Mouse (Mus musculus) ovary, adult 18-20 months (tissue): Measurements from ENCODE around the gene Pappa2.

Experiments used
- DNase-seq: peaks from one replicate; pipeline ENCODE4 v3.0.0; 2022; ENCODE audit warnings: low spot score, mixed read lengths

The Pappa2 gene

DNA sequence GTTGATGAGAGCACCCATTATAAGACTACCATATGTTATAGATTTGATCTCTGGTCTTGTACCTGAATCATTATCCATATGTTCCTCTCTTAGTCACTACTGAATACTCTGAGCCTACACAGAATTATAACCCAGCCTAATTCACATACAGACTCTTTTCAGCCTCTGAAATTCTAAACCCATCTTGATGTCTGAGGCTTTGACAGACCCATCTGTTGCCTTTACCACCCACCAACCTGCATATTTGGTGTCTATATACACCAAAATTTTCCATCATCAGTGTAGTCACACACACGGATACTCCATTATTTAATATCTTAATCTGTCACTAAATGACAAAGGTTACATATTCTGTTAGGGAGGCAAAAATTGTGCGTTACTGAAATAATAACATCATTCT lies 69.6 kb downstream of the Pappa2 start:
- DNase-seq, result no peak

DNA sequence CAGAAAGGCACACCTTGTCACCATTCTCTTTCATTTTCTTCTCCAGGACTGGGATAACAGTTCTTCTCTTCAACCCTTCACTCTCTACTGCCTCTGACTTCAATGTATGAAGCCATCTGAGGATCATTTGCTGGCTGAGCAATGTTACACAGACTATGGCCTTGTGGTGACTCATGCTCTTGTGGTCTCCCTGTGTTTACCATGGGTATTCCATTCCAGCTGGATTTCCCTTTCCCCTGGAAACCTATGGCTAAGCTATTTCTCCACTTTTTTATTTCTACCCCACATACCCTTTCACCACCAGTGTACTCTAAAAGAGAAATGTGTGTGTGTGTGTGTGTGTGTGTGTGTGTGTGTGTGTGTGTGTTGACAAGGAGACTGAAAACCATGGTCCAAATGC lies 83.0 kb downstream of the Pappa2 start:
- DNase-seq, result no peak

DNA sequence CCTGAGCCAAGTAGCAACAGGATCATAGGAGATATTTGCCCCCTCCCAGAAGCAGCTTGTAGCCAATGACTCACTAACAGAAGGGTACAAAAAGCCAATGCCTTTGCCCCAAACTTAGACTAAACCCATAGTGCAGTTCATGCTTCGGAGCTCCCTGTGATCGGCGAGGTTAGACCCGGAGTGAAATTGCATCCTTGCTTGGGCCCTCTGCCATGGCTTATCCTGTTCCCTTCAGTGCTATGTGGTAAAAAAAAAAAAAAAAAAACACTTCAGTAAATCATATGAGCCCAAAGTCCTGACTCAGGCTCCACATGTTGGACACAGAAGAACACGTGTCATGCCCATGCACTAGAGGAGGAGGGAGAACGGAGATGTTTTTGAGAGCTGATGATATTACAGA lies 85.8 kb downstream of the Pappa2 start:
- no peak for DNase-seq

DNA sequence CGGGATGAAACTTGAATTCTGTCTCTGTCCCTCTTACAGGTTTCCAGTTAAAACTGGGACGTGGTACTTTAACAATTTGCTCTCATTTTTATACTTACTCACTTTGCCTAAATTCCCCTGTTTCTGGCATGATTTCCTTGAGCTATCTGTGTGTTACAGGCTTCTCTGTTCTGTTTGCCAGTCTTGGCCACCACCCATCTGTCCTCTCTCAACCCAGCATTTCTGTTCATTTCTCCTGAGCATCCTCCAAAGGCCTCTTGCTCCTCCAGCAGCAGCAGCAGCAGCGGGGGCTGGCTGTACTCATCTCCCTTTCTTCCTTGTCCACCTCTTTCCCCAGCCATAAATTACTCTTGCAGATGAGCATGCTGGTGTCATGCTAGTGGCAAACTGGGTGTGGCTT lies 104.8 kb downstream of the Pappa2 start:
- DNase-seq, result no peak

DNA sequence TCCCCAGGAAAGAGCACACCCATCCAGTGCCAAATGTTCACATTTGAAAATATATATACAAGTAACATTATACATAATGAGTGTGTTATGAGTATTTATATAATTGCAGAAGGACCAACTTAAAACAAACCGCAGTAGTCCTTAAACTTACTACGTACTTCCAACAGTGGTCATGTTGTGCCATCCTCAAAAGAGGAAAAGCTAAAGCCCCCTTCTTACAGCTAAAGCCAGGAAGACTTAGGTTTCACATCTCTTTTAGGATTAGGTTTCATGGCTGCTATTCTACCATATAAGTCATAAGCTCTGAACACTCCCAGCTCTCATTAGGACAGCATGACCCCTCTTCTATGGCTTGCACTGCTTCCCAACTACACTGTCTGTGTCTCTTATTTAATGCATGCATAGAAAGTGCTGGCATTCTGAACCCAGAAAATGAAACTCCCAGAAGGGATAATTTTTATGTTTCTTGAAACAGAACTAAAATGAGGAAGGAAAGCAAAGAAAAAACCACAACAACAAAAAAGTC lies 105.7 kb downstream of the Pappa2 start:
- DNase-seq, result no peak

DNA sequence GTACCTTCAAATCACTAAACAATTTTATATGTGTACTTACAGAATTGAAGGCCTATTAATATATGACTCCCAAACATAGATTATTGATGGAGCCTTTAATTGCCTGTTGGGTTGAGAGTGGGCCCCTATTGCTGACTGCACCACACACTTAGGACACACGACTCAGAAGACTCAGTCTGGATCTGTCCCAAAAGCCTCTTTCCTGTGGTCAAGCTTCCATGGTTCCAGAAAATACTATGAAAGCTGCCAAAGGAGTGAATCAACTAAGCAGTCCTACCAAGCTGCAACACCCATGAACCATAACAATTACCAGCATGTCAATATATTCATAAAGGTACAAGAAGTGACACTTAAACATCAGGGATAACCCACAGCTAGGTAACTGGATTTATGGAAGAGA lies 106.7 kb downstream of the Pappa2 start:
- no peak for DNase-seq

DNA sequence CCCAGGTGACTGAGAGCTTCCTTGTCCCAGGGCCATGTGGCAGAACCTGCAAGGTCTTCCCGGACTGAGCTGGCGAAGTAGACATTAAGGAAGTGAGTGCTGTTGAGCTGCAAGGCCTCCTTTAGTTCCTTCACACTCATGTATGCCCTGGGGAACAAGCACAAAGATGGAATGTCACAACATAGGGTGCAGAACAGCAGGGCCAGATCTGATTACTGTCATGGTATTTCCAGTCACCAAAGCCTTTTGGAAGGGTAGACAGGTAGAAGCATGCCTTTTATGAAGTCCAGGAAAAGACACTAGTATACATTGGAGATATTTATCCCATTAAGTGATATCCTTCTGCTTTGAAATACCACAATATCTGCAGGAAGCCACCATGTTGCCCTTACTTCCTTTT lies 108.9 kb downstream of the Pappa2 start:
- DNase-seq, result no peak

DNA sequence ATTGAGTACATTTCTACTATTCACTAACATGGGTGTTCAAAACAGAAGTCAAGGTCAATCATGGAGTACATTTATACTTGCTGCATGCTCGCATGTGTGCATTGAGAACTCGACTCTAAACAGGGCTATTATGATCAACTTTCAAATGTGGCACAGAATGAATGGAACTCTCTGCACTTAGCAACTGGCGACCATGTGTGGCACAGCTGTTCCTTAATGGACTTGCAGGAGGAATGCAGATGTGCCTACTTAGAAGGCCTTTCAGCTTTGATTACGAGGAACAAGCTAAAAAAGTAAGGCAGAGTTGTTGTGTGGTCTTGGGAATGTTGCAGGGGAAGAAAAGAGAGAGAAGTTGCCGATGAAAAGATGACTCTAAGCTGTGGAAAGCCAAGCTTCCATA lies 120.1 kb downstream of the Pappa2 start:
- no peak for DNase-seq

DNA sequence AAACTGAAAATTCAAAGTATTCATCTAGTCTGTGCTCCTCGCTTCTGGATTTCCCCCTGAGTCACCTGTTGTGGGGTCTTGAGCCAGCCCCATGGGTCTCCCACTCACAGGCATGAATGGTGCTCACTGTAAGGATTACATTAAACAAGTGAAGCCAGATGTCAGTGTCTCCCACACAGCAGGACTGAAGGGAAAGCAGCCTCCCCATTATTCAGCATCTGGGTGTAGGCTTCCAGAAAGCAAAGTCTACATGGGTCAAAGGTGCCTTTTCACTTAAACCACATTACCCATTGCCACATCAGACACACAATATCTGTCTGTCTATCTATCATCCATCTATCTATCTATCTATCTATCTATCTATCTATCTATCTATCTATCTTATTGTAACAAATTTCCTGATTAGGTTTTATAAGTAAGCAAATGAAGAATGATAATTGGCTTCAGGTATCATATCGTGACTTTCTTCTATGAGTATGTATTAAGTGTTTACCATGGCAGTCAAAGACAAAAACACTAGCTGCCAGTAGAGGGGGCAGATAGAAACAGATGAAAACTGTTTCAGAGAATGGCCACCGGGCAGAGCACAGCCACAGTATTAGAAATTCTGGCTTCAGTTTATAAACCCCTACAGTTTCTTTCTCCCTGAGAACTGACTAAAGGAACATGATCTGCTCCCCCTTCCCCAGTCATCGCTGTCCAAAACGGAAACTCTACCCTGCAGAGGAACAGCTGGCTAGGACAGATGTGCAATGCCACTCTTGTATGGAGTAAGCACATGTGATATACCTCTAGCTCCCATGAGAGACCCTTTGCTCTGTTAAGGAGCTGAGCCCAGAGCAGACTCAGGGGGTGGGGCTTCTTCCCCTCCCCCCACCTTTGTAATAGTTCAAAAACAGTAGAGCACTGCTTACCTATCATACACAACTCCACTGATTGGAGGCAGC lies 126.1 kb downstream of the Pappa2 start:
- no peak for DNase-seq

DNA sequence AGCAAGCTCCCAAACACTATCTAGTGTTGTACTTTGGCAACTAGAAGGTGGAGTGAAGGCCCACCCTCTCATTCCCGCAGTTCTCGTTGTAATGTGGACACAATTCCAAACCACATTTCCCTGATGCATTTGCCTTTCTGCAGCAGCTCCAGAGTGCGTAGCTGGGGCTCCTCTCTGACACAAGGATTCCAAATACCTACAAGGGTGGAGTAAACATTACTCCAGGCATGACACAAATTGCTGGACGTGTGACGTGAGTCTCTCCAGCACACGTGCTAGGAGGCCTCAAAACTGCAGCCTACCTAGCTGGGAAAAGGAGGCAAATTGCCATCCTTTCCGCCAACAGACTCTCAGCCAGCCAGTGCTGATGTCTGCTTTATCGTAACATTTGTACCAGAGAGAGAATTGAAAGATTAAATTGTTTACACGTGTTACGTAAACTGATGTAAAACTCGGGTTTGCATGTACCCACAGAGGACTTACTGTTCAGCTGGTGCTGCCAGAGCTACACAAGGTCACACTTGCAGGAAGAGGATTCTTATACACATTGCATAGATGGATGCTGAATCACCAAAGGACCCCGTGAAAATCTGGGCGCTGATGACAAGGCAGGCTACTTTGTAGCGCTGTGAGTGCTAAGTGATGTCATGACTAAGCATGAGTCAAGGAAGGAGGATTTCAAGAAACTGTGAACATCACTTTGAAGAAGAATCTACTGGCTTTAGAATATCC lies 127.3 kb downstream of the Pappa2 start:
- no peak for DNase-seq

DNA sequence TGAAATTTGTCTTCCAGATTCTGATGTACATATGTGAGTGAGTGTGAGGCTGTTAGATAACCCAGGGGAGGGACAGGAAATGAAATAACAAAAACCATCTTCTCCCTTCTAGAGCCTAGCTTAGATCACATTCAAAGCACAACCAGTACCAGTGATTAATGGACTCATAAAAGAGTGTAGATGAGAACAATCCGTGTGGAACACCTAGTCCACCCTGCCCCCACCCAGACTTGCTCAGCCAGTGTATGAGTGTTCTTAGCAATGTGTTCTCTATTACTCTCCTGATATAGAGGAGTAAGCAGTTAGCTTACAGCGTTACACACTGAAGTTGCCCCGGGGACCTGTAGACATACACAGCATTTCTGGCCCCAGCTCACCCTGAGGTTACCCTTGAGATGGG lies 129.8 kb downstream of the Pappa2 start:
- no peak for DNase-seq

DNA sequence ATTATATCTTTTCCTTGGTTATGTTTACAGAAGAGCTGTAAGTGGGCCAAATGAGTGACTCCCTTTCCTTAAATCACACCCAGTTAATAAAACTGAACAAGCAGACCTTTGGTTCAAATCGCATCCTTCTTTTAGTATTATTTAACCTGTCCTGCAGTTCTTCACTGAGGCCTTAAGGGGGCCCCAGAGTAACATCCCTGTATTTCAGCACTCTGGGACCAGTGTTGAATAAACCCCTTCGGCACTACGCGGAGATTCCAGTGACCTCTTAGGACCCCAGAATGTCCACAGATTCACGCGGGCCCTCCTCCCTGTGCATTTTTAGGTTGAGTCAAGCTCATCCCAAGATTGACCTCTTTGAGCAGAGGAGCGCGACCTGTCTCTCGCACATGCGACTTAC lies 135.7 kb downstream of the Pappa2 start:
- DNase-seq, result no peak

DNA sequence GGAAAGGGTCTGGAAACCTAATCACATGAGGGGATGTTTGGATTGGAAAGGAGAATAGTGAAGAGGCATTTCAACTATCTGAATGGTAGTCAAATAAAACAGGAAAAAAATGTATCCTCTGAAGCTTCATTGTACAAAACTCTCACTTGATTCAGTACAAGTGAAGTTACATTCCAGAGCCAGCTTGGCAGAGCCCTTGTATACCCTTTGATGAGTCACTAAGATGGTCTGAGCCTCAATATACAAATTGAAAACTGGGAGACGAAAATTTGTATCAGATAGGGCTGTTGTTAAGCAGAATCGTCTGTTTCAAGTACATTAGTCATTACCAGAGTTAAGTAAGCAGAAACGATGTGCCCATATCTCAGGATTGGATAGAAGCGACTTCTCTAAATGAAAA lies 143.1 kb downstream of the Pappa2 start:
- DNase-seq, result no peak

DNA sequence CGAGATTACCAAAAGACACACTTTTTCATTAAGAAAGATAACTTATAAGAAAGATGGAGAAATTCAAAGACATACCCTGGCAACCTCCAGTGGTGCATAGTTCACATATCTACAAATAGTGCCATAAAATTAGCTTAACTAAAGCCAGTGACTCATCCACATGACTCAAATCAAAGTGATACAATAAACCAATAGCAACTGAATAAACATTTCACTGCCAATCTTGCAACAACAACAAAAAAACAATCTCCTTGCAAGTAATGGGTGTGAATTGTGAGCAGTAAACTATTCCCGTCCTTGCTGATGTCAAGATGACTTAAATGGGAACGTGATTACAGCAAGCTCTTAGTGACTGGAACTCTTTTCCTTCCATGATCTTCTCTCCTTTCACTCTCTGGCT lies 150.1 kb downstream of the Pappa2 start:
- DNase-seq, result no peak

DNA sequence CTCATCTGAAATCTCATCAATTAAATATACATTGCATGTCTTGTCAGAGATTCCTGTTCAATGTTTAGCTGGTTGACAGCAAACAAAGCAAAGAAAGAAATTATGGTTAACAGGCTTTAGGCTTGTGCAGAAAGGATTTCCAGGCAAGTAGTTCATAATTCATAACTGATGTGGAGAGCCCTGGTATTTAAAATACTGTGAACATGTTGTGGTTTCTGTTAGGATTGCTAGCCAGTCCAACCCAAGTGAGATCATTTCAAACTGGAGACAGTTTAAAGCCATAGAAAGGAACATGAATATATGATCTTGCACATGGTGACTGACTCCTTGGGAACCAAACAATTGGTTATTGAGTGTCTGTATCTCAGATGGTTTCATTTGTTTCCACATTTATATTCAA lies 152.4 kb downstream of the Pappa2 start:
- no peak for DNase-seq

DNA sequence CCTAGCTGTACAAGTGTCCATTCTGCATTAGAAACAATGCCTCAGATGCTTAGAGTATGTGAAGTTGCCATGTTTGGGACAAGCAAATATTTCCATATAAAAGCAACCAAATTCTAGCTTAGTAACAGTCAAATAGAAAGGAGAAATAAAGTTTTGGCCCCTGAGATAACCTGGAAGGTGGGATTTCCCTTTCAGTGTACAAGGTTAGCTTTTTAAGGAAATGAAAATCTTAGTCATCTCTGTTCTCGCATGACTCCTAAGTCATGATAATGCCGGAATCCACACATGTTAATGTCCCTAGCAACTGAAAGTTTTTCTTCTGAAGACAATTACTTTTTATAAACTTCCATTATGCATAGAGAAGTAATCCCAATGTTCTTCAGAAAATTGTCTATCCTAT lies 160.6 kb downstream of the Pappa2 start:
- DNase-seq, result no peak

DNA sequence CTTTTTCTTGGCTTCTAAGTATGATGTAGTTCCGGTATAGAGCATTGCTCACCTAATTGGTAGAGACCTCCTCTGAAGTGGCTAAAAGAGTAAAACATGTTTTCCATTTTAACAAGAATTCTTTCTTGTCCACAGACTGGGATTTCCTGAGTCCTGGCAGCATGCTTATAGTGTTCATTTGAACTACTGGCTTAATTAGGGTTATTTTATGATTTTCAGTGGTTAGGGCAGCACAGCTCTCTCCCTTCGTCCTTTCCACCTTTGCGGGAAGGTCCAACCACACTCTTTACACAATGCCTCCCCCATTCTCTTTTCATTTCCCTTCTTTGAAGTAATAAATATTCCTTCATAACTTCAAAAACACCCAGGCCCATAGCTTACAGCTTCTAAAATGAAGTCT lies 163.8 kb downstream of the Pappa2 start:
- DNase-seq, result no peak

DNA sequence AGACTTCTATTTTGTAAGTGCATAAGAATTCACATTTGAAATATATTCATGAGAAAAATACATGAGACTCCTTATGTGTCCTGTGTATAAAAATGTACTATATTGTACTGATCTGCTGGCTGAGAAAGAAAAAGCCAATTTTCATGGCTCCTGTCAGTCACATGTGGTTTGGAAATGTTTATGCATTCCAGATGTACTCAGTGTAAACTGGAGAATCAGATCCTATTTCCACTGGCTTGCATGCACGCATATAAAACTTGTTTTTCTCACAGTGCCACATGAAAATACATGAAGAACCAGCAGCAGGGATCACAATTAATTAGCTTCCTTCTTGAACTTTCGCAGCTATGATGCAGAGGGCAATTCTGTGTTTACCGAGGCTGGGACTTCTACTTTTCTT lies 168.4 kb downstream of the Pappa2 start:
- DNase-seq, result no peak

DNA sequence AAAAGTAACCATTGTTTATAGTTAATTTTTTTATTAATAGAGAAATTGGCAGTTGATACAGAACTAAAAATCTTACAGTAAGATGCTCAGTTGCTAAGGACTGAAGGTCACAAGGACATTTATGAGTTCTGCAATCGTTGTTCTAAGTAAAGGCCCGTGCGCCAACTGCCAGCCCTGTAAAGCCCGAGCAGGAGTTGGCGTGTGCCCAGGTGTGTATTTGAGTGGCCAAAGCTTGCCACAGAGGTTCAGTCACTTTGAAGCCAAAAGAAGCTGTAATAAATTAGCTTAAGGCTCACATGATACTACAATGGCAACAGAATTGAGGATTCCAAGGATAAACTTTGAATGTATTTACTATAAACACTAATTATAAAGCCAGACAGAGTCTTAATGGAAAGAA lies 204.8 kb downstream of the Pappa2 start:
- DNase-seq, result no peak

DNA sequence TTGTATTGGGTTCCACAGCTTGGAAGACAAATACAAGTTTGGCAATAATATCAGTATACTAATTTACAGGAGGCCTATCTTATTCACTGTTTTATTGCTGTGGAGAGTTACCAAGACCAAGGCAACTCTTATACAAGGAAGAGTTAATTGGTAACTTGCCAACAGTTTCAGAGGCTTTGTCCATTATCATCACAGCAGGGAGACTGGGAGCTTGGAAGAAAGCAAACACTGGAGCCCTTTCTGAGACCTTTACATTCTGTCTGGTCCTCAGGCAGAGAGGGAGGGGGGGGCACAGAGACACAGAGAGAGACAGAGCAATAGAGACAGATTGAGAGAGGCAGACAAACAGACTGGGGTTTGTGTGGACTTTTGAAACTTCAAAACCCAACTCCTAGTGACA lies 207.2 kb downstream of the Pappa2 start:
- no peak for DNase-seq

DNA sequence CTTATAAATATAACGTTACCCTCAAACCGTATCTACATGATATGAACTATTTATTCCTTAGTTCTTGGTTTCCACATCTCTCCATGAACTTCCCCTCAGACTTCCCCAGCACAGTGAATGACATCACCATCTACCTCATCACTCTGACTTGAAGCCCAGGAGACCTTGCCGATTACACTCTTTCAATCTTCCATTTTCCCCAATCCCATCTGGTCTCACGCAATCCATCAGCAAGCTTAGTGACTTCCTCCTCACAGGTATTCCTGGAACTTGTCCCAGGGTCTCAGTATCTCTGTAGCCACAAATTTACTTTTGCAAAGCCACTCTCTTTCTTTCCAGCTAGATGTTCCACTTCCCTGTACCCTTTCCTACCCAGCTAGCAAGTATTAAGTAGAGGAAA lies 209.5 kb downstream of the Pappa2 start:
- DNase-seq, result no peak

DNA sequence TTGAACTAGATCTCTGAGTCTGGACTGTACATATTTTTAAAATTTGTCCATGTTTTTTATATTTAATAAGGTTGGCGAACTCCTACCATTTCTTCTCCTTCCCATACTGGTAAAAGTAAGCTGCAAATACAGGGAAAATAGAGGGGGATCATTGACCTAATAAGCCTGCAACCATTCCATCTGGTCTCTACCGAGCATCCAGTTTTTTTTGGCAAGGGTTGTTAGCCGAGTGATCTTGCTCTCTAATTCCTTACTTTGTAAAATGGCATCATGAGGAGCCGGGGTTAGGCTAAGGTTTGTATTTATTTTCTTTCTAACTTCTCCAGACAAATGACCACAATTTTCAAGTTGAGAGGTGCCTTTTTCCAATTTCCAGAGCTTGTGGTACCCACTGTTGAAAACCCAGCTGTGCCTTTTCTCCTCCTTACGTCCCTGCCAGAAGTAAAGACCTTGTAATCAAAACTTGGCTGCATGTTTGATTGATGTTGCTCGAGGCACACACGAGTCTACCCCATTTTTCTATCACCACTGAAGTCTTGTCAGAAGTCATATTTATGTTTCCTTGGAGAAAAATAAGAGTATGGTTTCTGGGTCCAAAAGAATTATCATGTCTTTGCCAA lies 210.1 kb downstream of the Pappa2 start:
- no peak for DNase-seq

DNA sequence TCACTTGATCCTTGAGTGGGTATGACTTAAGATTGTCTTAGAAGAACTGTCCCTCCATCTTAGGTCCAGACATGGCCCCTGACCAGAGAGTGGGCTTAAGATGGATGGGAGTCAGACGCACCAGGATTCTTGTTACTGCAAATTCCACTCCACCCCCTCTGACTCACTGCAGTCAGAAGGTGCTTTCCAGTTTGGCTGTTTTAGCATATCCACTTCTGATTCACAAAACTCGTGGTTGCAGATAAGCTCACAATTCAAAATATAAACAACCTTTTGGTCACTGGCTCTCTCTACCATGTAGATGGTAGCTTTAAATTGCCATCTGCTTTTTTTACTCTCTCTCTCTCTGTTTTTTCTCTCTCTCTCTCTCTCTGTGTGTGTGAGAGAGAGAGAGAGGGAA lies 214.4 kb downstream of the Pappa2 start:
- no peak for DNase-seq
